Mouse (Mus musculus) macrophage (primary cell): Measurements from ENCODE around the gene Med11. TPM values are rescaled to one million over a fixed set of nuclear protein-coding genes. Genes with fewer than 3 reads are reported as not detected.
"Not testable (repeated sequence)": the region's sequence is repeated elsewhere in the genome, so short reads cannot be mapped to it uniquely, and the experiment has no call there.

Source experiments
- H3K27ac ChIP-seq: fragments of 350-480 bp; formaldehyde crosslinking; 2 replicates; pipeline ENCODE4 v1.9.0; 2021
- H3K36me3 ChIP-seq: fragments of 350-480 bp; formaldehyde crosslinking; 2 replicates; pipeline ENCODE4 v1.9.0; 2021; ENCODE audit errors: inconsistent target
- H3K4me3 ChIP-seq: fragments of 350-480 bp; formaldehyde crosslinking; 2 replicates; pipeline ENCODE4 v1.9.0; 2021; ENCODE audit errors: inconsistent target
- H3K79me2 ChIP-seq: fragments of 350-480 bp; formaldehyde crosslinking; 2 replicates; pipeline ENCODE4 v1.9.0; 2021; ENCODE audit errors: inconsistent target
- WGBS: methylation state at CpG from one replicate; pipeline ENCODE4 v1.1.7; 2026; ENCODE audit warnings: inconsistent platforms; ENCODE audit not compliant: missing documents; 5-methylcytosine and 5-hydroxymethylcytosine counted together
- polyA plus RNA-seq: library from polyadenylated mRNA; stranded (reverse); fragments of 250-400 nt; gene quantifications from 3 replicates; pipeline ENCODE4 v1.2.4, GENCODE M21; 2018; ENCODE audit warnings: inconsistent platforms

Med11 gene
- polyA plus RNA-seq, 1 experiment from 2014 or later, result 29.8 TPM

GRCm38 (mm10) chr11:70463970-70464369, 12.3 kb downstream of the Med11 start:
- Histone ChIP-seq H3K36me3 (no peaks in the 10 kb centered on the region), H3K4me3 (no peak overlapping the region), H3K27ac (no peak overlapping the region), H3K79me2 (peaks cover 4% of the 10 kb centered on the region; the same call in 1 of the 2 replicates)
- WGBS, result 97% methylated on average over 5 of the region's 5 CpGs

- WGBS, result 66% methylated on average over 16 of the region's 16 CpGs
- Histone ChIP-seq H3K36me3 (no peaks in the 10 kb centered on the region), H3K27ac (no peak overlapping the region), H3K79me2 (no peaks in the 10 kb centered on the region), H3K4me3 (no peak overlapping the region)
These were observed 13.5 kb downstream of the Med11 start for GRCm38 (mm10) chr11:70465211-70465610.

- Histone ChIP-seq H3K79me2 (no peaks in the 10 kb centered on the region), H3K4me3 (no peak overlapping the region), H3K27ac (no peak overlapping the region), H3K36me3 (no peaks in the 10 kb centered on the region)
- WGBS, result 88% methylated on average over 11 of the region's 23 CpGs
These were observed 14.1 kb downstream of the Med11 start for GRCm38 (mm10) chr11:70465824-70466223.

GRCm38 (mm10) chr11:70467902-70468619, 16.3 kb downstream of the Med11 start:
- H3K36me3 ChIP-seq, result no peaks in the 10 kb centered on the region
- no peaks in the 10 kb centered on the region for H3K79me2 ChIP-seq
- no peak overlapping the region for H3K4me3 ChIP-seq
- H3K27ac ChIP-seq, result peak overlapping the region; percentile 74
- WGBS, result 70% methylated on average over 4 of the region's 5 CpGs

- WGBS, result 95% methylated on average over 3 of the region's 3 CpGs
- Histone ChIP-seq H3K36me3 (no peaks in the 10 kb centered on the region), H3K79me2 (no peaks in the 10 kb centered on the region), H3K27ac (peak overlapping the region; percentile 74), H3K4me3 (no peak overlapping the region)
These were observed 18.0 kb downstream of the Med11 start for GRCm38 (mm10) chr11:70469764-70470163.

GRCm38 (mm10) chr11:70472716-70473115, 21.0 kb downstream of the Med11 start:
- peak overlapping the region; percentile 61 for H3K27ac ChIP-seq
- no peaks in the 10 kb centered on the region for H3K79me2 ChIP-seq
- no peak overlapping the region for H3K4me3 ChIP-seq
- H3K36me3 ChIP-seq, result no peaks in the 10 kb centered on the region

- H3K27ac ChIP-seq, result peak overlapping the region; percentile 61
- WGBS, result 93% methylated on average over 3 of the region's 5 CpGs
These were observed 21.6 kb downstream of the Med11 start for GRCm38 (mm10) chr11:70473291-70473690.

GRCm38 (mm10) chr11:70474872-70475534, 23.3 kb downstream of the Med11 start:
- Histone ChIP-seq H3K79me2 (no peaks in the 10 kb centered on the region), H3K4me3 (no peak overlapping the region), H3K36me3 (no peaks in the 10 kb centered on the region), H3K27ac (peak overlapping the region; percentile 4)
- WGBS, result 86% methylated on average over 12 of the region's 12 CpGs

More at GRCm38 (mm10) chr11:70473291-70473690, 21.6 kb downstream of the Med11 start:
- H3K79me2 ChIP-seq, H3K36me3 ChIP-seq, H3K4me3 ChIP-seq: not testable (repeated sequence)

GRCm38 (mm10) chr11:70485498-70485897, 33.8 kb downstream of the Med11 start:
- 89% methylated on average over 2 of the region's 2 CpGs for WGBS
- no peaks in the 10 kb centered on the region for H3K79me2 ChIP-seq
- no peak overlapping the region for H3K4me3 ChIP-seq
- no peak overlapping the region for H3K27ac ChIP-seq
- H3K36me3 ChIP-seq, result no peaks in the 10 kb centered on the region

GRCm38 (mm10) chr11:70487816-70488215, 36.1 kb downstream of the Med11 start:
- 92% methylated on average over 4 of the region's 4 CpGs for WGBS
- Histone ChIP-seq H3K4me3 (no peak overlapping the region), H3K36me3 (no peaks in the 10 kb centered on the region), H3K27ac (no peak overlapping the region), H3K79me2 (no peaks in the 10 kb centered on the region)

GRCm38 (mm10) chr11:70489138-70489537, 37.4 kb downstream of the Med11 start:
- H3K4me3 ChIP-seq, result no peak overlapping the region
- H3K79me2 ChIP-seq, result no peaks in the 10 kb centered on the region
- H3K27ac ChIP-seq, result peak overlapping the region; percentile 98
- 81% methylated on average over 3 of the region's 3 CpGs for WGBS
- H3K36me3 ChIP-seq, result no peaks in the 10 kb centered on the region

GRCm38 (mm10) chr11:70489684-70490083, 38.0 kb downstream of the Med11 start:
- Histone ChIP-seq H3K36me3 (no peaks in the 10 kb centered on the region), H3K4me3 (no peak overlapping the region), H3K79me2 (no peaks in the 10 kb centered on the region), H3K27ac (peak overlapping the region; percentile 98)
- 1% methylated on average over 6 of the region's 6 CpGs for WGBS

GRCm38 (mm10) chr11:70499566-70500475, 48.1 kb downstream of the Med11 start:
- H3K79me2 ChIP-seq, result no peaks in the 10 kb centered on the region
- 68% methylated on average over 13 of the region's 14 CpGs for WGBS
- no peak overlapping the region for H3K4me3 ChIP-seq
- no peaks in the 10 kb centered on the region for H3K36me3 ChIP-seq
- peak overlapping the region; percentile 41 for H3K27ac ChIP-seq

- Histone ChIP-seq H3K79me2 (no peaks in the 10 kb centered on the region), H3K27ac (no peak overlapping the region), H3K4me3 (no peak overlapping the region), H3K36me3 (no peaks in the 10 kb centered on the region)
- 100% methylated on average over 1 of the region's 1 CpGs for WGBS
These were observed 48.7 kb downstream of the Med11 start for GRCm38 (mm10) chr11:70500476-70500812.

- no peaks in the 10 kb centered on the region for H3K36me3 ChIP-seq
- no peak overlapping the region for H3K4me3 ChIP-seq
- H3K79me2 ChIP-seq, result no peaks in the 10 kb centered on the region
- H3K27ac ChIP-seq, result no peak overlapping the region
- 94% methylated on average over 3 of the region's 3 CpGs for WGBS
These were observed 50.3 kb downstream of the Med11 start for GRCm38 (mm10) chr11:70502018-70502417.
